ENCODE assay signal across 13 mouse cellular contexts in genomic region chr7:80796805-80797567, GRCm38 (mm10).
"Had no signal": no experiment of that assay in that cellular context is flagged by ENCODE, and none has a peak within 500 bp of the region (broad histone marks: within the 10 kb centered on the region; RNA-seq: fewer than 3 reads in every experiment).

No protein-coding gene starts in this region.

- H3K27ac ChIP-seq: hindbrain, embryonic 15.5 days; liver, embryonic 13.5 days; macrophage; midbrain, embryonic 15.5 days; neural tube, embryonic 12.5 days had no signal

- H3K9me3 ChIP-seq: hindbrain, embryonic 15.5 days; megakaryocyte, embryonic 14.5 days; midbrain, embryonic 15.5 days; neural tube, embryonic 12.5 days had no signal

- H3K4me2 ChIP-seq: hindbrain, embryonic 15.5 days; liver, embryonic 13.5 days; midbrain, embryonic 11.5 days; midbrain, embryonic 15.5 days; neural tube, embryonic 12.5 days had no signal

- H3K4me3 ChIP-seq: hindbrain, embryonic 15.5 days; liver, embryonic 13.5 days; megakaryocyte, embryonic 14.5 days; midbrain, embryonic 15.5 days; neural tube, embryonic 12.5 days had no signal

- DNase-seq: kidney, adult 9 months; left cerebral cortex, postnatal 4 days; liver; liver, embryonic 13.5 days; thymus, adult 2 months; thymus, postnatal 25 days had no signal

- H3K9ac ChIP-seq: hindbrain, embryonic 15.5 days; liver, embryonic 13.5 days; midbrain, embryonic 15.5 days; neural tube, embryonic 12.5 days had no signal

- ATAC-seq: intestine, embryonic 16.5 days; midbrain, embryonic 15.5 days had no signal

- H3K27me3 ChIP-seq: hindbrain, embryonic 15.5 days; liver, embryonic 13.5 days; megakaryocyte, embryonic 14.5 days; midbrain, embryonic 15.5 days; neural tube, embryonic 12.5 days had no signal
